Comparison of ENCODE assay signal across 9 mouse cellular contexts in genomic region chr2:164939106-164939505, GRCm38 (mm10). TPM values are rescaled to one million over a fixed set of nuclear protein-coding genes. Genes with fewer than 3 reads are reported as not detected.
A peak's percentile ranks its signal among the peaks of the same experiment; 100 is the strongest.
DNase-seq lines count a peak whose midpoint lies in the region; ATAC-seq and TF ChIP-seq lines count a peak whose summit lies in the region.
"Had no signal": no experiment of that assay in that cellular context is flagged by ENCODE, and none has a peak within 500 bp of the region (broad histone marks: within the 10 kb centered on the region; RNA-seq: fewer than 3 reads in every experiment).

No protein-coding gene starts in this region.

- peaks cover 11% of the 10 kb centered on the region; the same call in 1 of the 2 replicates for H3K4me1 ChIP-seq in cerebellum, adult 2 months (ENCODE audit: control insufficient read depth, insufficient read depth, low read length)
- peaks cover 19% of the 10 kb centered on the region for H3K4me1 ChIP-seq in neural tube, embryonic 11.5 days (ENCODE audit: control insufficient read depth, insufficient read depth, low read length)
- peaks cover 28% of the 10 kb centered on the region for H3K4me1 ChIP-seq in neural tube, embryonic 15.5 days

- H3K9ac ChIP-seq in neural tube, embryonic 11.5 days (ENCODE audit: low read length), result no peak overlapping the region
- peak overlapping the region; percentile 54 for H3K9ac ChIP-seq in neural tube, embryonic 15.5 days (replicated peaks)

- no peaks in the 10 kb centered on the region for H3K27me3 ChIP-seq in cerebellum, adult 2 months (ENCODE audit: control insufficient read depth, insufficient read depth, low read length)
- H3K27me3 ChIP-seq in neural tube, embryonic 11.5 days (ENCODE audit: control insufficient read depth, insufficient read depth, low read length), result peaks cover 19% of the 10 kb centered on the region
- H3K27me3 ChIP-seq in neural tube, embryonic 15.5 days (replicated peaks), result 0 out of 2 replicates have a peak, but pooled peaks cover 3% of the 10 kb centered on the region

- H3K36me3 ChIP-seq in neural tube, embryonic 11.5 days (ENCODE audit: control insufficient read depth, insufficient read depth, low read length), result no peaks in the 10 kb centered on the region
- H3K36me3 ChIP-seq in neural tube, embryonic 15.5 days, result no peaks in the 10 kb centered on the region

- H3K4me3 ChIP-seq in cerebellum, adult 2 months (replicated peaks; ENCODE audit: insufficient read depth, low read depth, low read length), result peak overlapping the region; percentile 54
- H3K4me3 ChIP-seq in neural tube, embryonic 11.5 days (ENCODE audit: low read depth, low read length), result peak overlapping the region; percentile 20; the same call in 1 of the 2 replicates
- peak overlapping the region; percentile 37 for H3K4me3 ChIP-seq in neural tube, embryonic 15.5 days (replicated peaks)
- H3K4me3 ChIP-seq: erythroblast, embryonic 14.5 days had no signal

- H3K4me2 ChIP-seq in neural tube, embryonic 11.5 days (ENCODE audit: low read depth), result peak overlapping the region; percentile 49
- H3K4me2 ChIP-seq in neural tube, embryonic 15.5 days, result peak overlapping the region; percentile 67

- TF ChIP-seq CTCF in cerebellum, adult 2 months (IDR thresholded peaks at IDR 0.05; ENCODE audit: borderline replicate concordance, insufficient read depth, low read depth, low read length), result no peak

- no peak for TF ChIP-seq POLR2A in cerebellum, adult 2 months (IDR thresholded peaks at IDR 0.05; ENCODE audit: borderline replicate concordance, insufficient read depth, low read length)

- H3K27ac ChIP-seq in cerebellum, adult 2 months (ENCODE audit: insufficient read depth, low read length), result peak overlapping the region; percentile 68
- H3K27ac ChIP-seq in neural tube, embryonic 11.5 days (ENCODE audit: low read depth, low read length), result no peak overlapping the region
- peak overlapping the region; percentile 85 for H3K27ac ChIP-seq in neural tube, embryonic 15.5 days (replicated peaks)

- 0 out of 2 replicates have a peak, but pooled peaks have one; percentile 31 for ATAC-seq in neural tube, embryonic 11.5 days (ENCODE audit: insufficient read depth, low FRiP score, low TSS enrichment)
- ATAC-seq in neural tube, embryonic 15.5 days (ENCODE audit: low FRiP score), result peak; percentile 79

- WGBS in cerebellum, adult 2 months, result 4% methylated on average over 11 of the region's 11 CpGs
- under 1% methylated on average over 11 of the region's 11 CpGs for WGBS in neural tube, embryonic 11.5 days
- WGBS in neural tube, embryonic 15.5 days, result 2% methylated on average over 11 of the region's 11 CpGs

- no peaks in the 10 kb centered on the region for H3K9me3 ChIP-seq in neural tube, embryonic 11.5 days (ENCODE audit: control insufficient read depth, low read length)
- no peaks in the 10 kb centered on the region for H3K9me3 ChIP-seq in neural tube, embryonic 15.5 days (replicated peaks)

- peak in 1 of 2 experiments; percentile 49 for DNase-seq in cerebellum, adult 2 months
- DNase-seq in cerebellum, adult 11 months, result no peak
- no peak for DNase-seq in neural tube, embryonic 11.5 days (ENCODE audit: low spot score)
- DNase-seq in neural tube, embryonic 10.5 days (ENCODE audit: extremely low spot score, low spot score), result no peak
- peak; percentile 53 for DNase-seq in induced T-regulatory cell, adult 2 months (ENCODE audit: low read depth)
- no peak for DNase-seq in Muller cell, postnatal 12 days (ENCODE audit: inconsistent ontology term)
- no peak for DNase-seq in left cerebral cortex, adult 8-10 months (ENCODE audit: low spot score in 2 of 2)

RNA-seq across cellular contexts. Expression of gene Mmp9, which starts 1.5 kb away (rescaled TPM):
- 3.3 and 3.7 TPM in 2 replicates for polyA plus RNA-seq in cerebellum, adult 2 months (2012; rRNA removed)
- polyA plus RNA-seq in neural tube, embryonic 11.5 days (2014; fragmentation: Nextera tagmentation; extraction: Ambion mirVana), result 1.2 and 2.1 TPM in 2 replicates
- polyA plus RNA-seq in neural tube, embryonic 15.5 days (2015; fragmentation: Nextera tagmentation; extraction: Ambion mirVana), result 23.8 and 25.6 TPM in 2 replicates
- total RNA-seq in left cerebral cortex, adult 8-10 months (2022), result 1 to 10 TPM in 3 of 4 experiments, under 1 TPM in 1; 0.87 to 2.5 (median 1.5) TPM
- polyA plus RNA-seq: erythroblast, embryonic 14.5 days had no signal

RNA-seq across cellular contexts. Expression of gene Slc12a5, which starts 21.5 kb away (rescaled TPM):
- polyA plus RNA-seq in cerebellum, adult 2 months (2012; rRNA removed), result 386 and 396 TPM in 2 replicates
- polyA plus RNA-seq in neural tube, embryonic 11.5 days (2014; fragmentation: Nextera tagmentation; extraction: Ambion mirVana), result 6.0 and 6.5 TPM in 2 replicates
- 53.6 and 61.8 TPM in 2 replicates for polyA plus RNA-seq in neural tube, embryonic 15.5 days (2015; fragmentation: Nextera tagmentation; extraction: Ambion mirVana)
- 100 to 1,000 TPM; 509 to 530 (median 524) TPM for total RNA-seq in left cerebral cortex, adult 8-10 months (2022)
- polyA plus RNA-seq: erythroblast, embryonic 14.5 days had no signal

RNA-seq across cellular contexts. Expression of gene Zfp335, which starts 27.5 kb away (rescaled TPM):
- 32.0 and 34.7 TPM in 2 replicates for polyA plus RNA-seq in cerebellum, adult 2 months (2012; rRNA removed)
- polyA plus RNA-seq in neural tube, embryonic 11.5 days (2014; fragmentation: Nextera tagmentation; extraction: Ambion mirVana), result 13.9 and 15.4 TPM in 2 replicates
- polyA plus RNA-seq in neural tube, embryonic 15.5 days (2015; fragmentation: Nextera tagmentation; extraction: Ambion mirVana), result 13.3 and 13.8 TPM in 2 replicates
- total RNA-seq in left cerebral cortex, adult 8-10 months (2022), result 10 to 100 TPM; 22.8 to 23.9 (median 23.3) TPM
